In the genomic region with DNA sequence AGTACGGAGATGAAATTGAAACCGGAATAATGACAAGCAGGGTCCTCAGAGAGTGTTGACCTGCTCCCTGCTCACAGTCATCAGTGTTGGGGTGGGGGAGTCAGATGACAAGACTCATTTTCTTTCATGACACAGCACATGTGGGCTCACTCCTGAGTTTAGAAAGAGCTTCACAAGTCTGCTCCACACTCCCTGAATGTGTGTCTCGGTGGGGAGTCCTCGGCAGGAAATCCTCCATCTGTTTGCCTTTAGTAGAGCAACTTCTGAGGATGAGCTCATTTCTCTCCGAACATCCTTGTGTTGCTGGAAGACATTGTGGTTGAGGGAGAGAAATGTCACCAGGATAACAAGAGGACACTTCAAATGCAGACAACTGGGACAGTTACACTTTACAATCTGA, we compare ENCODE assay signal across 16 mouse cellular contexts.
A peak's percentile ranks its signal among the peaks of the same experiment; 100 is the strongest.
DNase-seq lines count a peak whose midpoint lies in the region; ATAC-seq and TF ChIP-seq lines count a peak whose summit lies in the region.
"Had no signal": no experiment of that assay in that cellular context is flagged by ENCODE, and none has a peak within 500 bp of the region (broad histone marks: within the 10 kb centered on the region; RNA-seq: fewer than 3 reads in every experiment).

No protein-coding gene starts in this region.

- no peaks in the 10 kb centered on the region for H3K4me1 ChIP-seq in forebrain, postnatal 0 days (ENCODE audit: insufficient read depth)
- H3K4me1 ChIP-seq in forebrain, embryonic 10.5 days, result no peaks in the 10 kb centered on the region
- no peaks in the 10 kb centered on the region for H3K4me1 ChIP-seq in neural tube, embryonic 11.5 days (ENCODE audit: control insufficient read depth, insufficient read depth, low read length)
- H3K4me1 ChIP-seq: hindbrain, embryonic 13.5 days; liver, embryonic 13.5 days had no signal

- peak; percentile 50; the same call in 1 of the 2 replicates for ATAC-seq in forebrain, postnatal 0 days
- ATAC-seq in neural tube, embryonic 11.5 days (ENCODE audit: insufficient read depth, low FRiP score, low TSS enrichment), result no peak
- no peak for ATAC-seq in inflammation-experienced regulatory T-cells, adult 6 months
- ATAC-seq in erythroid progenitor cell, adult 5-6 weeks (replicated peaks; ENCODE audit: low FRiP score, poor library complexity, severe bottlenecking), result no peak
- ATAC-seq: lung, postnatal 0 days; Patski had no signal

- H3K4me2 ChIP-seq in forebrain, postnatal 0 days (ENCODE audit: low read depth), result no peak overlapping the region
- H3K4me2 ChIP-seq in neural tube, embryonic 11.5 days (ENCODE audit: low read depth), result no peak overlapping the region
- H3K4me2 ChIP-seq: hindbrain, embryonic 13.5 days; liver, embryonic 13.5 days had no signal

- H3K27ac ChIP-seq in forebrain, postnatal 0 days (ENCODE audit: low read depth, low read length), result no peak overlapping the region
- H3K27ac ChIP-seq in forebrain, embryonic 10.5 days, result no peak overlapping the region
- H3K27ac ChIP-seq in neural tube, embryonic 11.5 days (ENCODE audit: low read depth, low read length), result no peak overlapping the region
- H3K27ac ChIP-seq: hindbrain, embryonic 13.5 days; liver, embryonic 13.5 days had no signal

- no peak overlapping the region for H3K4me3 ChIP-seq in forebrain, postnatal 0 days (ENCODE audit: low read depth, low read length)
- H3K4me3 ChIP-seq in forebrain, embryonic 10.5 days, result no peak overlapping the region
- no peak overlapping the region for H3K4me3 ChIP-seq in neural tube, embryonic 11.5 days (ENCODE audit: low read depth, low read length)
- H3K4me3 ChIP-seq: hindbrain, embryonic 13.5 days; liver, embryonic 13.5 days had no signal

- TF ChIP-seq CTCF in forebrain, postnatal 0 days (IDR thresholded peaks at IDR 0.05; ENCODE audit: low read depth), result no peak

- no peak overlapping the region for H3K9ac ChIP-seq in forebrain, postnatal 0 days
- H3K9ac ChIP-seq in neural tube, embryonic 11.5 days (ENCODE audit: low read length), result no peak overlapping the region
- H3K9ac ChIP-seq: hindbrain, embryonic 13.5 days; liver, embryonic 13.5 days had no signal

- DNase-seq in forebrain, postnatal 0 days, result peak; percentile 20
- DNase-seq in forebrain, embryonic 10.5 days (ENCODE audit: extremely low spot score, low spot score), result no peak
- peak; percentile 38 for DNase-seq in neural tube, embryonic 11.5 days (ENCODE audit: low spot score)
- no peak for DNase-seq in neural tube, embryonic 10.5 days (ENCODE audit: extremely low spot score, low spot score)
- peak; percentile 51 to 53 for DNase-seq in left cerebral cortex, postnatal 10 days (ENCODE audit: extremely low spot score in 1 of 2, low spot score in 2 of 2)
- DNase-seq in yolk sac, embryonic 10.5 days (ENCODE audit: low spot score), result no peak
- DNase-seq: cerebellum, adult 9-10 months; kidney, adult 11 months; kidney, postnatal 14 days; liver, embryonic 13.5 days; thymus, postnatal 36 days had no signal

- no peaks in the 10 kb centered on the region for H3K9me3 ChIP-seq in forebrain, postnatal 0 days (ENCODE audit: low read length)
- H3K9me3 ChIP-seq in forebrain, embryonic 10.5 days, result no peaks in the 10 kb centered on the region
- no peaks in the 10 kb centered on the region for H3K9me3 ChIP-seq in neural tube, embryonic 11.5 days (ENCODE audit: control insufficient read depth, low read length)
- H3K9me3 ChIP-seq: hindbrain, embryonic 13.5 days; liver, embryonic 13.5 days had no signal

- WGBS in forebrain, postnatal 0 days, result 61% methylated on average over 5 of the region's 5 CpGs
- WGBS in forebrain, embryonic 10.5 days, result 63% methylated on average over 5 of the region's 5 CpGs
- WGBS in neural tube, embryonic 11.5 days, result 50% methylated on average over 5 of the region's 5 CpGs

- no peaks in the 10 kb centered on the region for H3K36me3 ChIP-seq in forebrain, postnatal 0 days (ENCODE audit: insufficient read depth)
- no peaks in the 10 kb centered on the region for H3K36me3 ChIP-seq in forebrain, embryonic 10.5 days (replicated peaks)
- H3K36me3 ChIP-seq in neural tube, embryonic 11.5 days (ENCODE audit: control insufficient read depth, insufficient read depth, low read length), result no peaks in the 10 kb centered on the region
- H3K36me3 ChIP-seq: hindbrain, embryonic 13.5 days; liver, embryonic 13.5 days had no signal

- intact Hi-C loops in left cerebral cortex, postnatal 10 days (cut with DNase I), result no loop called here

- H3K27me3 ChIP-seq in forebrain, postnatal 0 days (ENCODE audit: insufficient read depth, low read length), result no peaks in the 10 kb centered on the region
- H3K27me3 ChIP-seq in forebrain, embryonic 10.5 days (ENCODE audit: poor library complexity, severe bottlenecking), result no peaks in the 10 kb centered on the region
- H3K27me3 ChIP-seq in neural tube, embryonic 11.5 days (ENCODE audit: control insufficient read depth, insufficient read depth, low read length), result no peaks in the 10 kb centered on the region
- H3K27me3 ChIP-seq: hindbrain, embryonic 13.5 days; liver, embryonic 13.5 days; Patski had no signal

Comparison
In these comparisons a context has a peak if more than half of its experiments do, and no peak if none do; other contexts are left out.
1. DNase-seq: peak in forebrain, postnatal 0 days (single experiment), neural tube, embryonic 11.5 days (single experiment) and left cerebral cortex, postnatal 10 days (2 of 2); none in forebrain, embryonic 10.5 days (single experiment), neural tube, embryonic 10.5 days (single experiment) and yolk sac, embryonic 10.5 days (single experiment).